Mouse (Mus musculus) lung, postnatal 0 days (tissue): ENCODE results near the gene Tbc1d22a.

Source experiments
- CTCF ChIP-seq: IDR thresholded peaks from 2 replicates; pipeline ENCODE4 v1.5.1; 2016; ENCODE audit warnings: antibody characterized with exemption, mild to moderate bottlenecking
- EP300 ChIP-seq: IDR thresholded peaks from 2 replicates; pipeline ENCODE4 v1.6.1; 2016; ENCODE audit warnings: antibody characterized with exemption, mild to moderate bottlenecking, control low read depth

DNA sequence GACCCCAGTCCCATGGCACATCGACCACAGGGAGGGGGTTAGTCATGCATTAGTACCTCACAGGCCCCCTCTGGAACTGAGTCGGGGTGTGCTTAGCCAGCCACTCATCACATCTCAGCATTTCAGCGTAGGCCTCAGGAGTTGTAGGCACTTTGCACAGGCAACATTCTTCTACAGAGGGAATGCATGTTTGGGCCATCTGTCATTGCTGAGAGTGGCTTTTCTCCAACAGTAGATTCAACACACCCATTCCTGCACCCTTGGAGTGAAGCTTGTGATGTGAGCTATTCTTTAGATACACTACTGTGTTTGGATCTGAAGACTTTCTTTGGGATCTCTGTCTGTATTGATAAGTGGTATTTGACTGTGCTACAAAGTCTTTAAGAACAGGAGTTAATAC lies 75.8 kb downstream of the Tbc1d22a start:
- TF ChIP-seq CTCF (no peak), EP300 (no peak)
